Mouse (Mus musculus): ENCODE measurements around the gene Gm2001. TPM values are rescaled to one million over a fixed set of nuclear protein-coding genes. Genes with fewer than 3 reads are reported as not detected.

The Gm2001 gene
- polyA plus RNA-seq, 1 experiment from 2014 or later = not detected

Other genes with a start within 250 kb of the Gm2001 start
- not detected in 2 replicates for gene Oog1, start 239.7 kb downstream of the Gm2001 start, polyA plus RNA-seq (2015; fragmentation: Nextera tagmentation; extraction: Ambion mirVana)
- gene Gm4027, start 223.5 kb downstream of the Gm2001 start, polyA plus RNA-seq (2015; fragmentation: Nextera tagmentation; extraction: Ambion mirVana) = 0.05 TPM in 1 of 2 replicates, not detected in the other
- not detected in 2 replicates for gene Gm16381, start 197.7 kb downstream of the Gm2001 start, polyA plus RNA-seq (2015; fragmentation: Nextera tagmentation; extraction: Ambion mirVana)
- gene Gm21319, start 66.6 kb downstream of the Gm2001 start, polyA plus RNA-seq (2015; fragmentation: Nextera tagmentation; extraction: Ambion mirVana) = not detected in 2 replicates
- gene Gm21936, start 46.8 kb downstream of the Gm2001 start, polyA plus RNA-seq (2015; fragmentation: Nextera tagmentation; extraction: Ambion mirVana) = not detected in 2 replicates
- gene BB287469, start 25.8 kb downstream of the Gm2001 start, polyA plus RNA-seq (2015; fragmentation: Nextera tagmentation; extraction: Ambion mirVana) = not detected in 2 replicates
- gene Gm2016, start 31.7 kb upstream of the Gm2001 start, polyA plus RNA-seq (2015; fragmentation: Nextera tagmentation; extraction: Ambion mirVana) = not detected in 2 replicates
- gene Gm2022, start 53.0 kb upstream of the Gm2001 start, polyA plus RNA-seq (2015; fragmentation: Nextera tagmentation; extraction: Ambion mirVana) = not detected in 2 replicates
- not detected in 2 replicates for gene Gm2035, start 77.5 kb upstream of the Gm2001 start, polyA plus RNA-seq (2015; fragmentation: Nextera tagmentation; extraction: Ambion mirVana)
- gene Gm2042, start 111.7 kb upstream of the Gm2001 start, polyA plus RNA-seq (2015; fragmentation: Nextera tagmentation; extraction: Ambion mirVana) = not detected in 2 replicates
- not detected in 2 replicates for gene Gm2075, start 169.5 kb upstream of the Gm2001 start, polyA plus RNA-seq (2015; fragmentation: Nextera tagmentation; extraction: Ambion mirVana)
- not detected in 2 replicates for gene Gm6803, start 176.4 kb upstream of the Gm2001 start, polyA plus RNA-seq (2015; fragmentation: Nextera tagmentation; extraction: Ambion mirVana)
- gene Gm2056, start 184.7 kb upstream of the Gm2001 start, polyA plus RNA-seq (2015; fragmentation: Nextera tagmentation; extraction: Ambion mirVana) = not detected in 2 replicates
- not detected in 2 replicates for gene Gm16368, start 241.4 kb upstream of the Gm2001 start, polyA plus RNA-seq (2015; fragmentation: Nextera tagmentation; extraction: Ambion mirVana)

Measured in liver, embryonic 15.5 days (tissue).